Mouse (Mus musculus) adrenal gland, adult (tissue): Measurements from ENCODE around the gene Pomp.

ENCODE experiments used
- DNase-seq, 2 experiments: peaks; one replicate each; pipeline ENCODE4 v3.0.0; 2022 to 2023; ENCODE audit warnings: low spot score in 1 of 2; ENCODE audit not compliant: inconsistent age in 2 of 2

Pomp gene

GRCm38 (mm10) chr5:147860449-147861261 is at the start of gene Pomp:
Gene Pomp, plus strand, starts transcription at chr5:147860461.
- peak; percentile 94 to 97 for DNase-seq

DNA sequence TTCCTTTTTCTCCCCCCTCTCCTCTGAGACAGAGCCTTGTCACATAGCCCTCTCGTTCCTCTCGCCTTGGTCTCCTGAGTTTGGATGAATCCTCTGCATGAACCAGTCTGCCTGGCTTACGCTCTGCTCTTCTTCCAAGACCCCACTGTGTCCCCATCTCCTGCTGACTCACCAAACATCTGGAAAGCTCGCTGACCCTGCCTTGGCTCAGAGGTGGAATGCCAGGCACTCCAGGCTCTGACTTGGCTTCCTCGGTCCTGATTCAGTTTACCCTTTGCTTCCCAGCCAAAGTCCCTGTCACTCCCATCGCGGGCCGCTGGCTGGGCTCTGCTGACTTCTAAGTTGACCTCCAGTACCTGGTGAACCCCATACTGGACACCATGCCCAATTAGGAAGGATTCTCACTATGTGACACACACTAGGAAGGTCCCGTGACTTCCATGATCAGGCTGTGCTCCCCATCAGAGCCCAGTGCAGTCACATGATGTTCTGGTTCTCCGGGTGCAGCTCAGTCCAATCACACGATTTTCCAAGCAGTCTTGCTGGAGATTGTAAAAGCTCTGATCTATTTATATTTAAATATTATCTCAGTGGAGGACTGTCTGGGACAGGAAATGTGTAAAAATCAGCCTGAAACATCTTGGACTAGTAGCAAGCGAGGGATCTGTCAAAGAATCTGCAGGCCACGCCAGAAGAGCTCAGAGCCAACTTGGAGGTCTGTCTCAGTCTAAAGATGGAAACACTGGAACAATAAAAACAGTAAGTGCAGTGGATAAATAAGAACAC is 47.8 kb upstream of the Pomp start:
- DNase-seq: peak; percentile 20 to 32

GRCm38 (mm10) chr5:147814971-147815370 is 45.3 kb upstream of the Pomp start:
- no peak for DNase-seq

DNA sequence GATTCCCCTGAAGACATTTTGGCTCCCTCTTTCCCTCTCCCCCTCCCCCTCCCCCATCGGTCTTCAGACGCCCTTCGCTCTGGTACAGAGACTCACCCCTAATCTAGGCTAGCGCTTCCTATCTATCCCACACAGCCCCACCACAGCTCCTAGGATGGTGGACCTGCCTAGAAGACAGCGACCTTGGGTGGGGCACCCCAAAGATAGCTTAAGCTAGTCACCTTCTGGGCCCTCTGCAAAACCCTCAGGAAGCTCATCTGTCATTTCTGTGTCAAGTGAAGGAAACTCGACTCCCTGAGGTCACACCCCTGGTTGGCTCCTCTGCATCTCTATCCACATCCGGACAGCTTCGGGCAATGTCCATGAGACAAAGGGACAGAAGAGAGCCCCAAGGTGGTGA is 44.7 kb upstream of the Pomp start:
- peak; percentile 28 to 59 for DNase-seq

DNA sequence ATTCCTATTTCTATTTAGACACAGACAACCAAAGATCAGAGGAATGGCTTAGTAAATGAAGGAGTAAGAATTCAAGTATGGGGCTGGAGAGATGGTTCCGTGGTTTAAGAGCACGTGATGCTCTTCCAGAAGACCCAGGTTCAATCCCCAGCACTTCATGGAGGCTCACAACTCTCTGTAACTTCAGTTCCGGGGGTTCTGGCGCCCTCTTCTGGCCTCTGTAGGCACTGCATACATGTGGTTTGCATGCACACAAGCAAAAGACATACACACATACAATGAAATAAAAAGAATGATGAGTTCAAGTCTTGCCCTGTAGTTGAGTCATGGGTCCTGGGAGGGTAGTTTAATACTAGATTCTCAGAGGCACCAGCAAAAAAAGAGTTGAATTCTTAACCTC is 43.8 kb upstream of the Pomp start:
- no peak for DNase-seq

- no peak for DNase-seq
Observed at GRCm38 (mm10) chr5:147817747-147818496, 42.3 kb upstream of the Pomp start.

- DNase-seq: no peak
Observed at GRCm38 (mm10) chr5:147818866-147819265, 41.4 kb upstream of the Pomp start.

GRCm38 (mm10) chr5:147819895-147820294 is 40.4 kb upstream of the Pomp start:
- DNase-seq: no peak

GRCm38 (mm10) chr5:147824021-147824605 is 36.1 kb upstream of the Pomp start:
- no peak for DNase-seq

DNA sequence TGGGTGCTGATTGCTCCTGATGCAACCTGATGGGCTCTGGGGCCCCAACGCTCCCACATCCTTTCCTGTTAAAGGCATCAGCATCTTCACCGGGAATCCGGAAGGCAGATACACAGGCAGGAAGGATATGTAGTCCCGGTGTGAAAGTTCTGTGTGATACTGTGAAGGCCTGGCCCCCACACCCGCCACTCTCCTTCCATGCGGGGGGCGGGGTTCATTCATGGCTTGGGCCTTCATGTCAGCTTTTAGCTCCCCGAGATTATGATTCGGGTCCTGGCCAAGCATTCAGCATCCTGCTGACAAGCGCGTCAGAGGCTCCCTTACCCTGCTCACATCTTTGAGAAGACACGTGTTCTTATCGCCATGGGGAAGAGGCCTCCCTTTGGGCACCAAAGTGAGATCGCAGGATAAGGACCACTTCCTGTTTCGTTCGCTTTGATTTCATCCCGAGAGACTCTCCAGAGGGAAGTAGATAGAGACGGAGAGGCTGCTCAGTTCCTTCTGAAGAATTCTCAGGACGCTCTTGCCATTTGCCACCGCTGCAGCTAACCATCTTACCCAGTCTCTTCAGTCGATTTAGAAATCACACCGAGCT is 34.8 kb upstream of the Pomp start:
- DNase-seq: peak; percentile 18 to 45

- DNase-seq: no peak
Observed at GRCm38 (mm10) chr5:147826091-147826490, 34.2 kb upstream of the Pomp start.

- DNase-seq: no peak
Observed at GRCm38 (mm10) chr5:147826546-147826945, 33.7 kb upstream of the Pomp start.

DNA sequence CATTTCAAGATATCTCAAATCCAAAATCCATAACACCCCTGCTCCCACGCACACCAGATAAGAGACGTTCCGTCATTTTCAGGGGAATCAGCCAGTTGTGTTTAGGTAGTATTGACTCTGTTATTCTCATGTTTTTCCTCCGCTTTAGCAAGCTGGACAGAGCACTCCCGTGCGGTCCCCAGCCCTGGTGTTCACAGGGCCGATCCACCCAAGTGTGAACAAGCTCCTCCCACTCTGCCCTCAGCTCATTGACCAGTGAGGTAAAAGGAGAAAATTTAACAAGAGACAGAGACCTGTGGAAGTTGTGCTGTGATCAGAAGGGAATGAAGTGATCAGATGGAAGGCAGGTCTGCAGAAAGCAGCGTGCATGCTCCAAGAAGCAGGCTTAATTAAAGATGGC is 31.4 kb upstream of the Pomp start:
- DNase-seq: no peak

- no peak for DNase-seq
Observed at GRCm38 (mm10) chr5:147832842-147833241, 27.4 kb upstream of the Pomp start.

DNA sequence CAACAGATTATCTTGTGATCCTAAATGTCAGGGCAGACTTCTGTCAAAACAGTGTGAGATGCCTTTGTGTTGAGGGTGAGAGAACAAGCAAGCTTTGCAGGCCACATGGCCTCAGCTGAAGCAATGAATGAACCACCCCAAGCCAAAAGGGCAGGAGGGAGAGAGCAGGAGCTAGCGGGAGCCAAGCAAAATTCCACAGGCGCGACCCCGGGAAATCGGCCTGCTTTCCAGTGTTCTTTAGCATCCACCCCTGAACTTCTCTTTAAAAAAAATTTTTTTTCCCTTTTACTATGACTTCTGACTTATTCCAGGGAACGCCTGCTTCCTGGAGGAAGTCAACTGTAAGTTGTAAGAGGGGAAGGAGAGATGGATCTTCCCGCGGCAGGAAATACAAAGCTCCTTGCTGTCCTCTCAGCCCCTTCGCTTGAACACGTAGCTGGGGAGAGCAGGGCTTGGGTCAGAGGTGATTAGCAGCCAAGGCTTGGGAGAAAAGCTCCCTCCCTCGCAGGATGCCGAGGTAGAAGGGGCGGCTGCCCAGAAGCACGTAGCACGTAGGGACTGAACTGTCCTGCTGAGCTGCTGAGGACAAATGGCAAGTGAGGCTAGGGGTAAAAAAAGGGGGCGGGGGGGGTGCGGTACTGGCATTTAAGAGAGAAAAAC is 25.3 kb upstream of the Pomp start:
- peak in 1 of 2 experiments; percentile 43 for DNase-seq

DNA sequence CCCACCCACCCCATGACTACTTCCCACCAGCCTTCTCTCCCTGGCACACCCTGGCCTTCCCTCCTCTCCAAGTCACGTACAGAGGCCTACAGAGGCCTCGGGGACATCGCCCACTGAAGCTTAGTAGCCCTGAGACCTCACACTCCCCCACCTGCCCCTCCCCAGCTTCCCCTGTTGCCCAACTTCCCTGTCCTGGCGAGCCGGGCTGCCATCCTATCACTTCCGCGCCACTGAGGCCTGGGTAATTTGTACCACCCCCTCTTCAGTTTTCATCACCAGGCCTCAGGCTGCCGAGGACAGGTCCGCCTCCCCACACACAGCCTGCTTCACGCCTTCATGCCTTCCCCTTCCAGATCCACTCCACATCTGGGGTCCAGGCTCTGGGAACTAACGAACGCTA is 20.8 kb upstream of the Pomp start:
- DNase-seq: no peak

- no peak for DNase-seq
Observed at GRCm38 (mm10) chr5:147843340-147843739, 16.9 kb upstream of the Pomp start.

DNA sequence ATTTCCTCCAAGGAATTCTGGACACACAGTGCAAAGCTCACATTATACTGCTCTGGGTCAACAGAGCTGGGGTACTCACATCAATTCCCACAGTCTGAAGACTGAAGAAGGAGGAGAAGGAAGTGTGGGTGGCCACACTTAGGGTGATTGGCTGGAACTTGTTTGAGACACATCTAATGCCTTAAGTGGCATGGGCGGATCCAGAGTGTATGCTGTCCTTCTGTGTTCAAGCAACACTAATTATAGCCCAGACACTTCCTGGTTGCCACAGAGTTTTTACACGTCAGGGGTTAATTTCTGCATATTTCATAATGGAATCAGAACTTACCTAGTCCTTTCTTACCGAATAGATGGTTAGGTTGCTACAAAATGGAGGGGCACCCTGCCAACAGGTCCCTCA is 14.9 kb upstream of the Pomp start:
- DNase-seq: no peak

GRCm38 (mm10) chr5:147847361-147847760 is 12.9 kb upstream of the Pomp start:
- DNase-seq: no peak

DNA sequence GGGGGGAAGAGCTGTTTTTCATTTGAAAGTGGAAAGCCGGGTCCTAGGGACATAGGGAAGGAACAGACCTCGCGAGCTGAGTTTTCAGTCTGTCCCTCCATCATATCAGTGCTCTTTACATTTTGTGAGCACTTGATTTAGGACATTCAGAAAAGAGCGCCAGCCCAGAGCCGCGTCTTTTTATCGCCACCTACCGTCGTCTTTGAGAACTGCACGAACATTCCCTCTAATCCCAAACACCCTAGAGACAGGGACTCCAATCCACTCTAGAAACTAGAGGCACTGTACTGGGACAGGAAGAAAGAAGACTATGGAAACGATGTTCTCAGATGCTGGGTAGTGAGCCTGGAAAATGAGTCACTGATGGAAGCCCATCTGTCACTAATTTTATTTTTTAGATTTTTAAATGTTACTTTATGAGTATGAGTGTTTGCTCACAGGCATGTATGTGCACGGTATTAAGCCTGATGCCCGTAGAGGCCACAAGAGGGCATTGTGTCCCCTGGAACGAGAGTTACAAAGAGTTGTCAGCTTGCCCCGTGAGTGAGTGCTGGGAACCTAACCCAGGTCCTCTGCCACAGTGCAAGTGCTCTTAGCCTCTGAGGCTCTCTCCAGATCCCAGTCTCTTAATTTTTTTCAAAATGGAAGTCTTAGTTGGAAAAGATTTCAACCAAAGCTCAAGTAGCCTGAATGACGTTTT is 11.9 kb upstream of the Pomp start:
- DNase-seq: peak; percentile 59 to 93
